Mouse (Mus musculus): ENCODE results near the gene Tagln2.

- no peak for TF ChIP-seq EP300 (IDR thresholded peaks at IDR 0.05; ENCODE audit: low read depth)
- no peak for TF ChIP-seq CTCF (IDR thresholded peaks at IDR 0.05; ENCODE audit: low read depth)
These were observed 30.8 kb downstream of the Tagln2 start for GRCm38 (mm10) chr1:172530544-172531220.
